Mouse (Mus musculus): ENCODE measurements around the gene Tbcc.
A peak's percentile ranks its signal among the peaks of the same experiment; 100 is the strongest.
"Not testable (repeated sequence)": the region's sequence is repeated elsewhere in the genome, so short reads cannot be mapped to it uniquely, and the experiment has no call there.

The Tbcc gene

DNA sequence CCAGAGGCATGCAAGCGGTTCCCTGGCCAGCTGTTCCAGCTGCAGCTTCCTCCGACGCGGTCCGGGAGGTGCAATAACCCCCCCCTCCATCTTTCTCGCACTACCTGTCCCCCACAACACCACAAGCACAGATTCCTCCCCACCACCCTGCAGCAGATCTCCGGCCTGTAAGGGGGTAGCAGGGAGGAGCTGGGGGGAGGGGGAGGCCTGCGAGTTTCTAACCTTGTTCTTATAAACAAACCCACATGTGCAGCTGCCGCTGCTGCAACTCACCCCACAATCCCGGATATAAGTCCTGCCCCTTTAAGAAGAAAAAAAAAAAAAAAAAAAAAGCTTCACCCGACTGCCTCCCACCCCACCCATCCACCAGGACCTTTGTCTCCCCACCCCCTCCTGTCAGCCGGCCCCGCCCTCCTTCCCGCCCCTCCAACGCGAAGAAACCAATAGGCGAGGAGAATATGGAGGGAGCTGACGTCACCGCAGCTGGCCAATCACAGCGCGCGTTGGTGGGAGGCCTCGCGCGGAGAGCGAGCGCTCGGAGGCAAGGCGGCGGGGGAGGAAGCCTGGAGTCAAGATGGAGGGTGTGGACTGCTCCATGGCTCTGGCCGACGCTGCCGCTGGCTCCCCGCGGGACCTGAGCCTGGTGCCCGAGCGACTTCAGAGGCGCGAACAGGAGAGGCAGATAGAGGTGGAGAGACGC lies at the start of gene Tbcc:
Gene Tbcc, plus strand, starts transcription at position 569 of the 700 bp plus-strand sequence.
- peak; percentile 97 for DNase-seq

DNA sequence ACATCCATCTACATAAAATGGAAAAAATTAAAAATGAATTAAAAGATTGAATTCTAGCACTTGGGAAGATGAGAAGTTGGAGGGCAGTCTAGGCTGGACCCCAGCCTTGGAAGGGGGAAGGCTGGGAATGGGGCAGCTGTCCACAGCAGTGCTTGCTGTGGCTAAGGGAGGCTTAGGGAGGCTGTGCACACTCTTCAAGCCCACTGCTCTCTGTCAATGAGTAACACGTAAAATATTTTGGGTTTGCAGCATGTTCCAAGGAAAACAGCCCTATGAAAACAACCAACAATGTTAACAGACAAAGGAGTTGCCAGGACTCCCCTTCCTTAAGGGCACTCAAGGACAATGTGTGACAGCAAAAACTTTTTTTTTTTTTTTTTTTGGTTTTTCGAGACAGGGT lies 47.5 kb upstream of the Tbcc start:
- DNase-seq = no peak

DNA sequence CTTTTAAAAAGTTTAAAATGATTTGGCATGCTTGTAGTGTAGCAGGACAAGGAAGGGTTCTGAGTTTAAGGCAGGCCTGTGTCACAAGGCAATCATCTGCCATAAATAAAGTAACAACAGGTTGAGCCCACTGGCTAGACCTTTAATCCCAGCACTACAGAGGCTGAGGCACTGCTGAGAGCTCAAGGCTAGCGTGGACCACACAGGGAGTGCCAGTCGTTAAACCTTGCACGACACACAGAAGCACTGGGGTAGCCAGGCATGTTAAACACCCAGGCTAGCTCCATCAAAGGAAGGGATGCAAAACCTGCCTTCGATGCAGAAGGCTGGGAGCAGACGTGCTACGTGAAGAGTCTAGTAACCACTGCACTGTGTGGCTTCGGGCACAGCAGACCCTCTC lies 46.8 kb upstream of the Tbcc start:
- DNase-seq = no peak

DNA sequence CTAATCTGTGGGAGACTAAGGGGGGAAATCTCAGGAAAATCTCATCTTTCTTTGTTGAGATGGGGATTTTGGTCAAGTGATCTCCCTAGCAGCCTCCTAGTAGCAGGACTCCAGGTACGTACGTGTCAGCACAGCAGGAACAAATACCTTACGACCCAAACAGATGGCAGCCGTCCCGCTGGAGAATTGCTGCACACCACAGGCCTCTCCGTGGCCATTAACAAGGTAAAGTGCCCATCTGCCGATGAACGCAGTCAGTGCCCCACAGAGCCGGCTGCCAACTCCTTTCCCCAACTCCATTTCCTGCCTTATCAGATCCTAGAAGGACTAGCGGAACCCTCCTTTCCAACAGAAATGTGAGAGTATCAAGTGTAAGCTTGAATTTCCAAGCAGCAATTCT lies 45.7 kb upstream of the Tbcc start:
- no peak for DNase-seq

DNA sequence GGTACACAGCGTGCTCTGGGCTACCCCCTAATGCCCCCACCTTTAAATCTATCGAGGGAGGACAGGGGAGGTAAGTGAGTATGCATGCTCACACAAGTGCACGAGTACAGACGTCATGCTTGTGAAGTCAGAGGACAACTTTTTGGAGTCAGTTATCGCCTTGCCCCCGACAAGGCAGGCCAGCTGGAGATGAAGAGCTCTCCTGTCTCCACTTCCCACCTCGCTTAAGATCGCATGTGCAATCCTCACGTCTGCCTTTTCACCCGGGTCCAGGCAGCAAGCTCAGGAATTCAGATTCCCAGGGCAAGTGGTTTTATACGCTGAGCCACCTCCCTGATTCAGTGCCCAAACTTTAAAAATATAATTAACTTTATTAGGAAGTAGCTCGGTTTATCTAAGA lies 45.2 kb upstream of the Tbcc start:
- no peak for DNase-seq

DNA sequence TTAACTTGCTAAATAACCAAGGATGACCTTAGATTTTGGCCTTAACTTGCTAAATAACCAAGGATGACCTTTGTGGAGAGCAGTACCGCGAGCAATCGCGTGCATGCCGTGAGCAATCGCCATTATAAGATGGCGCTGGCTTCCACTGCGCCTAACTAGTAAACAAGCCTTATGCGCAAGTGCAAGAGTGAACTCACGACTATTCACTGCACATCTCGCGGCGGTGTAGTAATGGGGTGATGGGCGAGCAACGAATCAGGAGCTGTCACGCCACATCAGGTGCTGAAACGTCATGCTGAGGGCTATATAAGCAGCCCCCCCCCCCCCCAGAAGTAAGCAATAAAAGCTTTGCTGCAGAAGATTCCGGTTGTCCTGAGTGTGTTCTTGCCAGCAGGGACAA lies 43.9 kb upstream of the Tbcc start:
- not testable (repeated sequence) for DNase-seq

DNA sequence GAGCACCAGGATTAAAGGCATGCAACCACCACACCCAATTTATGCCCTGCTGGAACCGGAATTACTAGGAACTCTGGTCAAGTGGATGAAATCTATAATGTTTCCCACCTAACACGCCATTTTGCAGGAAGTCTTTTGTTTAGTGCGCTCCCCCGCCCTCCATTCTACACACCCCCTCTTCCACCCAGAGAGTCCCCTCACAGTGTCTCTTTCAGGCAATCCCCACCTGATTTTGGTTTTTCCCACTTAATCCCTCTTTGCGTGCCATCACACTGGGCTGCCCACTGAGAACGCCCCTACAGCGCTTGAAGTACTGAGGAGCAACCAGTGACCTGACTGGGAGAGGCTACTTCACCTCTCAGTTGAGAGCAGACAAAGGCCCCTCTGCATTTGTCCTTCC lies 43.3 kb upstream of the Tbcc start:
- DNase-seq = no peak

DNA sequence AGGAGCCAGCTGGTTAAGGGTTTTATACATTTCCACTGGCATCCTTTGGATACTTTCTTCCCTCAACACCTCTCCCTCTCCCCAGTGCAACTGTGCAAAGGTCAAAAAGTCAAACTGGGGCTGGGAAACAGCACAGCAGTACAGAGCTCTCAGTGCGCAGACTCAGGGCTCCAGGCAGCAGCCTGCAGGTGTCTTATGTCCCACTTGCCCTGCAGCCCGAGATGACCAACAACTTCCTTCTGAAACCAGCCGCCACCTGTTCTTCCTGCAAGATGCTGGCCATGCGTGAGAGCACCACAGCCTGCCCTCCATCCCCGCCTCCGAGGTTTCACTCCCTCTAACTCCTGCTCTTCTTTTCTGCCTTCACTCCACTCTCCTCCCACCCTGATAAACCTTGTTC lies 37.8 kb upstream of the Tbcc start:
- peak; percentile 32 to 42 for DNase-seq

DNA sequence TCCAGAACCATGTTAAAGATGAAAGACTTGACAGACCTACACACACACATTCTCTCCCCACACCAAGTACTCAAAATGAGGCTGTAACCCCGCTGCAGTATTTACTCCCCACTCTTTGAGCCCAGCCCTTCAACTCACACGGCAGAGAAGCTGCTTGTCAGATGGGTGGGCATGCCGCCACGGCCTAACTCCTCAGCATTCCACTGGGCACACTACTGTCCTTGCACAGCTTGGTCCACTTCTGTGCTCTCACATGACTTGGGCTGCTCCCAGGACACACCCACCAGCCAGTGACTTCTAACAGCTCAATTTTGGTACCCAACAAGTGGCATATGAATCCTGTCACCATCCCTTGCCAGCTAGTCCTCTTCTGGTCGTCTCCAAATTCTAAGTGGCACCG lies 37.2 kb upstream of the Tbcc start:
- DNase-seq = peak; percentile 78 to 84

DNA sequence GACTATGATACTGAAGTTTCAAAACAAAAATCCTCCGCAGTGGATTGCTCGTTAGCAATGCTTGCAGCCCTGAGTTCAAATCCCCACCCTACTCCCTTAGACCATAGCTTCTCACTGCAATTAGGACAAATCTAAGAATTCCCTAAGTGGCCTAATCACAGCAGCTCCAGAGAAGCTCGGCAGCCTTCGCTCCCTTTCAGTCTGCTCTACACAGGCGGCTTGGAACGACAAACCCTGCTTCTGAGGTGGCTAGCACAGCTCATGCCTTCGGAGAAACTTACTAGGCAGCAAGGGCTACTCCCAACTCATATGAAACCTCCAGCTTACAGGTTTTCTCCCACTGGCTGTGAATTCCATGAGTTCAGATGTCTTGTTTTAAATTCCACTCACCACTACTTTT lies 36.4 kb upstream of the Tbcc start:
- no peak for DNase-seq

DNA sequence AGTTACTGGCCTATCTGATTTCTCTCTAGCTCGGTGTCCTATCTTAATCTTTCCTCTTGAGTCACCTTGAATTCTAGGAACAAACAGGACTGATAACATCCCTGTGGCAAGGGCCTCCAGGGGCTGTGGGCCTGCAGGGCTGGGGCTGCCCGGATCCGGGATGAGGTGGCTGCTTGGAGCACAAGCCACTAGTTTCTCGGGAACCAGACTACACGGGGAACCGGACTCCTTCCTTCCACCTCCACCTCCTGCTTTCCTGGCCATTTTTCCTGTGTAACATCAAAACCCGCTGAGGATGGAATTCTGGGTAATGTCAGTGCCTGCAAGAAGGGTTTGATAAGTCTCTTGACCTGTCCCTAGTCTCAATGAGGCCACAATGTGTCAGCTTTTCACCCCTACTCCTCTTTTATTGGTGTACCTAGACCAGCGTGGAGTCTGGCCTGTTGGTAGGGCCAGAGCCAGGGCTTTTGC lies 35.8 kb upstream of the Tbcc start:
- DNase-seq = no peak

DNA sequence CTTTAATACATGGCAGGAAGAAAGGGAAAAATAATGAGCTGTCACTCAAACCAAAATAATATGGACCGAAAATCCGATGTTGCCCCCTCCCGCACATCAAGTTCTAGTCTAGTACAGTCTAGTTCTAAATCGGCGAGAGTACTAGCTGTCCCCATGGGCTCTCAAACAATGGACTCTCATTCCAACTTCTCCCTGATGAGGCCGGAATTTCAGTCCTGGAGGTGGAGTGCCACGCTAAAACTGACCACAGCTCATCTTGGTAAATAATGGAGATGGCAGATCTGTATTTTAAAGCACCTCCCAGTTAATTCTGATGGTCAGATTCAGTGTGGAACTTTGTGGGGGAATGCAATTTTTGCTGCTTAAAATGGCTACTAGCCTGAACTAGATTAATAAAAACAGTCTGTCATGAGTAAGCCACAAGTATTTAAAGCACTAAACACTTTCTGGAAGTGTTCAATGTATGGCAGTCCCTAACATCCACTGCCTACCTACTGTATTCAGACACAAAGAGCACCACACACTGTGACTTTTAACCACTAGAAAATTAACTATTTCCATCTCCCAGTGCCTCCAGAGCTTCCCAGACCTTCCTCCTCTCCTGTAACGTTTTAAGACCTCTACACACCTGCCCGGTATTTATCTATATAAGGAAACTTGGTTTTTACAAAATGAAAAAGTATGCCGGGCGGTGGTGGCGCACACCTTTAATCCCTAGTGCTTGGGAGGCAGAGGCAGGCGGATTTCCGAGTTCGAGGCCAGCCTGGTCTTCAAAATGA lies 35.0 kb upstream of the Tbcc start:
- DNase-seq = no peak

DNA sequence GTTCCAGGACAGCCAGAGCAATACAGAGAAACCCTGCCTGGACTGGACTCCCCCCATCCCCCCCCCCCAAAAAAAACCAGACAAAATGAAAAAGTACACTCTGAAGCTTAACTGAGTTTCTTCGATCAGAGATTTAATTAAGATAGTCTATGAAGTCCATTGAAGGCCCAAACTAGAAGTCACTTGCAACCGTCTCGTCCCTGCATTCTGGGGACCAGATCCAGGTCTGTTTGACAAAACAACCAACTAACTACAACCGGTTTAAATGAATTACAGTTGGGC lies 34.4 kb upstream of the Tbcc start:
- DNase-seq = no peak

DNA sequence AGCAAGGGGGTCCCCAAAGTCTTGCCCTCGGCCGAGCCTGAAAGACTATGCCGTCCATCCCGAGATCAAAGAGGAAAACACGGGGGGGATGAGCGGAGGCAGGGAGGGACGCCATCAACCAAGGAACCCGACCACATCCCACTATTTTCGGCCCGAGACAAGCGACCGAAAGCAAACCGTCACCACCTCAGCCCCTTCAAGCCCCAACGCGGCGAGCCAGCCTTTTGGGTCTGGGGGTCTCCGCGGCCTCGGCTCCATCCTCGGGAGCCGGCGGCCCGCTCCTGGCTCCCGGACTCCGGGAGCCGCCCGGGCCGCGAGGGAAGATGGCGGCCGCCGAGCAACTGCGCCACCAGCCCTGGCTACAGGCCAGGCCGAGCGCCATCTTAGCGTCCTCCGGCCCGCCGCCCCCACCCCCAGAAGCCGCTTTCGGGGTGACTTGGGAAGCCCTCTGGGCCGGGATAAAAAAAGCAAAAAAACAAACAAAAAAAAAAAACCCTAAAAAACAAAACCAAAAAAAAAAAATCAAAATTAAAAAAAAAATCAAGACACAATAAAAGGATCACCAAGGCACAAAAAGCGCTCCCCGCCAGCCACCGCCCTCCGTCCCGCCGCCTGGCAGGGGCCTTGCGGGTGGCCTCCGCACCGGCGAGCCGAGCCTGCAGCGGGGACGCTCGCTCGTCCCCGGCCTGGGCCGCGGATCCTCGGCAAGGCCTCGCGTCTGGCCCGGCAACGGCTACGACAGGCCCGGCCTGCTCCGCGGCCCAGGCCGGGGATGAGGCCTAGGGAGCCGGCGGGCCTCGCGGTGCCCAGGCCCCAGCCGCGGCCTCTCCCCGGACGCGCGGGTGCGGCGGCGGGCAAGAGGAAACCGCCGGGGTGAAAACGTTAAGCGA lies 33.8 kb upstream of the Tbcc start:
- peak; percentile 77 to 81 for DNase-seq

DNA sequence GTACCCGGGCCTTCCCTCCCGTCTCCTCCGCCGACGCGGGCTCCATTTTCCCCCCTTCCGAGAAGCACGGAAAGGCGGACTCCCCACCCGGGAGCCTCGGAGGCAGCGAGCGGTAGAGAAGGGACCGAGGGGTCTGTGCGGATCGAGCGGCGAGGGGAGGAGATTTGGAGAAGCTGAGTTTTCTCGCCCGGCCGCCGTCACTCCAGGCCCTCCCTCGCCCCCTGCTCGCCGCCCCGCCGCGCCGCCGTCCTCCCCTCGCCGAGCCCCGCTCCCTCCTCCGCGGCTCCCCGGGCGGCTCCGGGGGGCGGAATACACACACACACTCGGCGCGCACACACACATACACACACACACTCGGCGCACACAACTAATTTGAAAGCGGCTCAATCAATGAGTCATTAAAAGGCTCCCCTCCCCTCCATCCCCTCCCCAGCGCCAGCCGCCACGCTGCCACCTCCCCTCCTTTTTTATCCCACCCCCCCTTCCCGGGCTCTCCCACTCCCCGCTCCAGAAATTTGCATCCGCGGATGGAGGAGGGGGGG lies 33.1 kb upstream of the Tbcc start:
- peak; percentile 82 to 83 for DNase-seq

DNA sequence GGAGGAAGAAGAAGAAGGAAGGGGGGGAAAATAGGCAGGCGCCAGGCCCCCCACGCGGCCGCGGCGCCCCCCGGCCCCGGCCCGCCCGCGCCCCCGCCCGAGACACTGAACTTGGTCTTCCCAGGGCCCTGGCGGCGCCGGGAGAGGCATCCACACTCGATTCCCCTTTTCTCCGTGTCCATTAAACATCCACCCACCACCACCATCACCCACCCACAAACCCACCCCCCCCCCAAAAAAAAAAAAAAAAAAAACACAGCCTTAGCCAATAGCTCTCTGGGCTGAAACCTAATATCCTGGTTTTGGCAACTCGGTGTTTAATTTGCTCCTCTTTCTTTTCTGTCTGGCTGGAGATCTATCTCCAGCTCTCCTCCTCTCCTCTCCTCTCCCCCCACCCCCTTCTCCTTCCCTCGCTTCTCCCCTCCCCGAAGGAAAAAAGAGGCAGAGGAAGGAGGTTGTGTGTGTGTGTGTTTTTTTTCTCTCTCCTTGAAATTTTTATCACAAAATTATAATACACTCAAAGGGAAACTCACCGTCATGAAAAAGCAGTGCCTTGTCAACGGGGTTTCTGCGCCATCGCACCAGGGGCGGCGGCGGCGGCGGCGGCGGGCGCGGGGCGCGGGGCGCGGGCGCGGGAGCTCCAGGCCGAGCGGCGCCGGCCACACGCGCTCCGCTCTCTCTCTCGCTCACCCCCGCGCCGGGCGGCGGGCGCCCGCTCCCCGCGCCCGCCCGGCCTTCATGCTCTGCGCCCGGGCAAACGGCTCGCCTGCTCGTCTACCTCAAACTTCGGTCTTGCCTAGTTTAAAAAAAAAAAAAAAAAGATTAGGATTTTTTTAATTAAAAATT lies 32.4 kb upstream of the Tbcc start, which contains the start of gene Bicral:
Gene Bicral, minus strand, starts transcription at position 580 of the 846 bp plus-strand sequence.
- DNase-seq = peak; percentile 68 to 79

DNA sequence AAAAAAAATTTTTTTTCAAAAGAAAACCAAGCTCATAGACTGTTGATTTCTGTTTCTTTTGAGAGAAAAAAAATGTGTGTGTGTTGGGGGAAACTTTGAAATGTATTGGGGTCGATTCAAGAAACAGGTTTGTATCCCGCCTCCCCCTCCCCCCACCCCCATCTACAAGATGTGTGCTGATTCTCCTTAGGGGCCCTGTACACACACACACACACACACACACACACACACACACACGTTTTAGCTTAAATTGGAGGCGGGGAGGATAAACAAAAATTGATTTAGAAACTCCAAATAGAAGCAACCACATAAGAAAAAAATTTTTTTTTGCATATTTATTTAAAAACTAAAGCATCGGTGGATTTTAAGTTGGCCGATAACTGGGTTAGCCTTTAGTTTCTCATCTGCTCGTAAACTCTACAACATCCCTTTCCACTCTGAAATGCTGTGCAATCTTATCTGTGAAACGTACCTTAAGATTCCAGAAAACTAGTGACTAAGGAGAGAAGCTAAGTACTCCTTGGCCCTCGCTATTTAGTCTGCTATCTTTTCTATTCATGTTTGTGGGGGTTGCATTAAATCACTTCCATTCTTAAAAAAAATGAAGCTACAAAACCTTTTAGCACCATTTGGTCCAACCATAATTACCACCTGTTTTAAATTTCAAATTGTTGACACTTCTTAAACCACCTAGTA lies 31.6 kb upstream of the Tbcc start:
- DNase-seq = no peak

DNA sequence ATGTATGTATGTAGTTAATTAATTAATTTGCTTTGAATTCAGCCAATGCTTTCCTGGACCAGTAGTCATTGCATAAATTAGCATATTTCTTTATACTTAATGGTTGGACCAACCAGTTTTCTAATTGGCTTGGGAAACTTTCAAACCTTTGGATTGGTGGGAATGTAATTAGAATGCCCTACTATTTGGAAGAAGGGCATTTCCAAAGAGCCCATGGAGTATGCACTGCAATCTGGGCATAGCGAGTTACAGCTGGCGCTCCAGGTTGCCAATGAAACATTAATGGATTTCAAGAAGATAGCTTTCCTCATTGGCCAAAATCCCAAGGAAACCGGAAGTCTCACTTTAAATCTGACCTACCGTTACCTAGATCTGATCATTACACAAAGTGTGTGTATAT lies 30.4 kb upstream of the Tbcc start:
- DNase-seq = no peak

DNA sequence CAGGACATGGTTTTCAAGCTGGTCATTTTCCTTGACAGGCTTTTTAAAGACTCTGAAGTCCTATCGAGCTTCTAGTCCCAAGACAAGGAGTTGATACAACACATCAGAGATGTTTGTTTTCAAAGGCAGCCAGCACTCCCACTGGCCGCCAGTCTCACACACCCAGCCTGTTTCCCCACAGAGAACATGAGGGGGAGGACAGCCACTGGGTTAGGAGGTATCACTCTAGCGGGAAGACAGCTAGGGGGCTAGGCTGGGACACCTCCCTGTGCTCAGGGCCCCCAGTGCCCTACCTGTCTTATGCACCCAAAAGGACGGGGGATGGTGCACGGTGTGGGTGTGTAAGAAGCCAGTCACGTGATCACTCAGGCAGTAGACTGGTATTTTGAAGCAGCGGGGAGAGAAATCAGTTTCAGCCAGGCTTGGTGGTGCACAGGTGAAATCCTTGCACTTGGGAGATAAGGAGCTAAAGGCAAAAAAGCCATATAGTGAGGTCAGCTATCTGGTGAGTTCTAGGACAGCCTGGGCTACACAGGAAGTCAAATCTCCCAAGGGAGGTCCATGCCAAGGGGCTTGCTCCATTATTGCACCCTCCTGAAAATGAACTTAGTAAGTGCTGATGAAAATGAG lies 25.8 kb upstream of the Tbcc start:
- DNase-seq = no peak

DNA sequence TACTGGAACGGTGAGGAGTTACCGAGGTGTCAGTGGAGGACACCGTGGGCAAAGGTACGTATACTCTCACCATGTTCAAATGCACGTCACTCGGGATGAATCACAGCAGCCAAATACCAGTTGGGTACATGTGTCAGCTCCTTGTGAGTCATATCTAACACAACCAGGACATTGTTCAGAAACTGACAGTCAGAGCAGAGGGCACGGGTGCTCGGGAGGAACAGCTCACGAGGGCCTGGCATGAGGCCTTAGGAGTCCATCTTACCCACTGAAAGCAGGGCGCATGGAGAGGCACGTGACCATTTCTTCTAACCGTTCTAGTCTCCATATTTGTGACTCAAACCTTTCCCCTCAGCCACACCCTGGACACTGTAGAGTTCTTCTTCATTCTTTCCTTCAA lies 23.6 kb upstream of the Tbcc start:
- DNase-seq = no peak

DNA sequence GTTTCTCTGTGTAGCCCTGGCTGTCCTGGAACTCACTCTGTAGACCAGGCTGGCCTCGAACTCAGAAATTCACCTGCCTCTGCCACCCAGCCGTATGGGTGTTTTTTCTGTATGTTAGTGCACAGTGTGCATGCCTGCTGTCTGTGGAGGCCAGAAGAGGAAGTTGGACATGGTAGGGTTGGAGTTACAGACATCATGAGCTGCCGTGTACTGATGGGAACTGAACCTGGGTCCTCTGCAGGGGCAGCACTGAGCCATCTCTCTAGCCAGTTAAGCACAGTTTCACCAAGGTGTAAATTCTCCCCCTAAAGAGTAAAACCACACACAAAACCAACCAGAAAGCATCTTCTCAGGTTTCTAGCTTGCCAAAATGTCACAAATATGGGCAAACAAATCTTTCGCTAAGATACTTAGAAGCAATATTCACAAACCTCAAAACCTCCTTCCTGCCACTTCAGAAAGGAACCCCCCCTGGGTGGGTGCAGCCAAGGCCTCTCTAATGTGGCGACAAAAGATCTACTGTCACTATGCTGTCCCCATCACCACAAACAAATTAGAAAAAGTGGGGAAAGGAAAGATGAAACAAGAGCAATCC lies 20.2 kb upstream of the Tbcc start:
- no peak for DNase-seq

Measured in lung, adult 18-20 months (tissue).